Mouse (Mus musculus) kidney, adult 2 months (tissue): Measurements from ENCODE around the gene Tsacc.
"Not testable (repeated sequence)": the region's sequence is repeated elsewhere in the genome, so short reads cannot be mapped to it uniquely, and the experiment has no call there.

Experiments used
- CTCF ChIP-seq: fragments of 200-500 bp; conservative IDR thresholded peaks from 2 replicates; pipeline ENCODE4 v1.5.1; 2011; ENCODE audit warnings: low read depth, mild to moderate bottlenecking, control low read depth, low read length, moderate library complexity, mixed read lengths; ENCODE audit not compliant: insufficient read depth, insufficient read length
- POLR2A ChIP-seq: fragments of 200-500 bp; IDR thresholded peaks from one replicate; pipeline ENCODE4 v1.6.1; 2011; ENCODE audit warnings: low read depth, low read length, control low read depth

DNA sequence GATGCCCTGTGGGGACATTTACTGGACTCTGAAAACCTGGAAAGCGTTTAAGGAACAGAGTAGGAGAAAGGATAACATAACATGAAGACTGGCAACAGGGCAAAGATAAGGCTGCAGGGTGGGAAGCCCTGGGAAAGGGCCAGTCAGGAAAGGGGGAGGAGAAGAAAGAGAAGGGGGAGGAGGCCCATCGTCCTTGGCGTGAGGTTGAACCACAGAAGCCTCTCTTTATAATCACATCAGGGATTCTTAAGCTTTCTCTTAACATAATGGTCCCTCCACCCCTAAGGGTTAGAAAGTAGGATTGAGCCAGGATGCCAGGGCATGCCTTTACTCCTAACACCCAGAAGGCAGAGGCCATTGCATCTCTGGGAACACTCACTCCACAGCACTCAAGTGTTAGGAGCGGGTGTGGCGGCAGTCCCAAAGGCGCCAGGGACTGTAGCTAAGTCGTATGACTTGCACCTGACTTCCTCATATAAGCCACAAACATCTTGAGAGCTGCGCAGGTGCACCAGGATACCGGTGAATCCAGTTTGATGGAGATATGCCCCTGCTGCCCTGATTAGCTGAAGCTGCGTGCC is 8.6 kb downstream of the Tsacc start:
- TF ChIP-seq CTCF, POLR2A: not testable (repeated sequence)
